Mouse (Mus musculus): ENCODE measurements at regions not wholly inside any gene's neighbourhood (a gene's known extent, or its start where the extent isn't known, plus 50 kb on each side); places are given as distances from the start of the nearest gene placed in this dataset.

DNA sequence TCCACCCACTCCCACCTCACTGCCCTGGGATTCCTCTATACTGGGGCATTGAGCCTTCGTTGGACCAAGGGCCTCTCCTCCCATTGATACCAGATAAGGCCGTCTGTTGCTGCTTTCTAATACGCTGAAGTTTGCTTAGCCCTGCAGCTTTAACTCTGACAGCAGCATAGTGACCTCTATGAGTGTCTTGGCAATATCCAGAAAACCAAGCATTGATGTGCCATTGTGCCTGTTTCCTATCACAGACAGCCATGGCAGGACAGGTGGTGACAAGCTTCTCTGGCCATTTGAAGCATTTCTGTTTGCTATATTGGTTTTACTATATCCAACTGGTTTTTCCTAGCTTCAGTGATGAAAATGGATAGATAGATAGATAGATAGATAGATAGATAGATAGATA is 625.4 kb upstream of the Mpdz start:
- DNase-seq = no peak

DNA sequence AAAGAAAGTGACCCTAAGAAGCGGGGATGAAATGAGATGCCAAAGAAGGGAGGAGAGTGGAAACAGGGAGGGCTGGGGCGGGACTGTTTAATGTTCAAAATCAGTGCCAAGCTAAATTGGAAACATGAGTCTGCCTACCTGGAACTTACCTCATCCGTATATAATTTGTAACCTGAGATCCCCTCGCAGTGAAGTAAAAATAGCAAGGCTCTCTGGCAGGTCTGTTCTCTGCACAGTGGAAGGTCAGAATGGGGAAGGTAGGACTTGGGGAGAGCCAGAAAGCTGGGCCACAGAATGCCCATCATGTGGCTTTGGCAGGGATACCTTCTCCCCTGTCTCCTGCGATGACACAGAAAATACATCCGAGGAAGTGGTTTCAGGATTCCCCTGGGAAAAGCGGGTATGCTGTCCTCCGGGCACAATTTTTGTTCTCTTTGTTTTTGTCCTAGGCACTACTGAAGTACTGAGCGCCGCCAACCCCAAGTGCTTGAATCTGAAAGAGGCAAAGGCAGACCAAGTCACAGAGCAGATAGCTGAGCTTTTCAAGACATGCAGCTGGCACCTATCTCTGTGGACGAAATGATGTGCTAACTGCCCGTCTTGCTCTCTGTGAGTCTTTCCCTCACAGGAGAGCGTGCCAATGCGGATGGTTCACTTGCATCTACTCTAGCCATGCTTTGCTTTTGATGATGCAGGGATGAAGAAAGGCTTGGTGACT is 623.2 kb upstream of the Mpdz start:
- DNase-seq = no peak

DNA sequence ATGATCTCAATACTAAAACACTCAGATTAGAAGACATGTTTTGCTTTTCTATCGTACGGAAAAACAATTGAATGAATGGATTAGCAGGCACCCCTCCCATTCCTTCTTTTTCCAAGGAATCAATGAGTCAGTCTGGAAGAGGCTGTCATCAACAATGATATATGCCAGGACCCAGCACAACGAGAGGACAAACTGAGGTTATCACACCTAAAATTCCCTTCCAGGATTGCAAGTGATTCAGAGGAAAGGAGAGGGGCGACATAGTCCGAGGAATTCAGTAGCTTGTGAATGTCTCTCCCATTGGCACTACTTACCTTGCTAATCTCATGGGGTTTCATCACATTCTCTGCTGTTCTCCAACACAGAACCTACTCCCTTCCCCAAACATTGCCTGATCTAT is 620.1 kb upstream of the Mpdz start:
- DNase-seq = no peak

DNA sequence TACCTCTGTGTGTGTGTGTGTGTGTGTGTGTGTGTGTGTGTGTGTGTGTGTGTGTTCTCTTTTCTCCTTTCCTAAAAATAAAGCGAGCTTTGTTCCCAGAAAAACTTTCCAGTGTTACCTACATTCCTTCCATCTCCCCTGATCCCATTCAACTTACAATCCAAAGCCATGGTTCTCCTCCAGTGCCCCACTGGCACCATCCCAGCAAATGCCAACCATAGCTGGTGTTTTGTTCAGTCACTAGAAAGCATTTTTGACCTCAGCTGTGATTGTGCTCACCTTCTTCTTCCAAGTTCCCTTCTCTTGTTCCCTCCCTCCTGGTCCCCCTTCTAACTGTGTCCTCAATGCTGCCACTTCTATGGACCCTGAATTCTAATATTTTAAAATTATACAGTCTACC is 614.1 kb upstream of the Mpdz start:
- no peak for DNase-seq

DNA sequence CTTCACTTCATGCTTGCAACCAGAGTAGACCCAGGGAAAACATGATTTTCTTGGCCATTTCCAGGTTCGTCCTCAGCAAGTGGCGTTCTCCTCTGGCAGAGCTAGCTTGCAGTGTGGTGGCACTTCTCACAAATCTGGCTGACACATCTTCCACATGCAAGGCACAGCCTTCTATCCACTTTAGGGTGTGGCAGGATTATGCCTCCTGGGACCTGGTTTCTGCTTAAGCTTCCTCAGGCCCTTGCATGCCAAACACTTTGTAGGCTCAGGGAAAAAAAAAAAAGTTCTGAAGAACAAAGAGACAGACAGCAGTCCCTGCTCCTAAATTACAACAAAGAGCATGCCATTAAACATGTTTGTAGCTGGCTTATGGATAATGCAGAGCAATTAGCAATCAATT is 605.6 kb upstream of the Mpdz start:
- DNase-seq = no peak

DNA sequence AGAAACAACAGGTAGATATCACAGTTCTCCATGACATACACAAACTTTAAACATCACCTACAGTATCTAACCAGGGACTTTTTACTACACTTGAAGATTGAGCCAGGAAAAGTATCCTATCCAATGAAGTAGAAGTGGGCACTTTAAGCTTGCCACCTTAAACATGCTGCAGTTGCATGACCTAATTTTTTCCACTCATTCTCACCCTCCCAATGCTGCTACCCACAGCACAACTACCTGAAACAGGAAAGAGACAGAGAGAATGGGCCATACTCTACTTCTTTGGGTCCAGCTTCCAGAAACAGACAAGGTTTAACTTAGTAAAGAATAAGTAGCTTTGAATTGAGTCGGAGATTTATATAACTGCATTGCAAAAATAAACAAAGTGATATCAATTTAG is 594.9 kb upstream of the Mpdz start:
- no peak for DNase-seq

DNA sequence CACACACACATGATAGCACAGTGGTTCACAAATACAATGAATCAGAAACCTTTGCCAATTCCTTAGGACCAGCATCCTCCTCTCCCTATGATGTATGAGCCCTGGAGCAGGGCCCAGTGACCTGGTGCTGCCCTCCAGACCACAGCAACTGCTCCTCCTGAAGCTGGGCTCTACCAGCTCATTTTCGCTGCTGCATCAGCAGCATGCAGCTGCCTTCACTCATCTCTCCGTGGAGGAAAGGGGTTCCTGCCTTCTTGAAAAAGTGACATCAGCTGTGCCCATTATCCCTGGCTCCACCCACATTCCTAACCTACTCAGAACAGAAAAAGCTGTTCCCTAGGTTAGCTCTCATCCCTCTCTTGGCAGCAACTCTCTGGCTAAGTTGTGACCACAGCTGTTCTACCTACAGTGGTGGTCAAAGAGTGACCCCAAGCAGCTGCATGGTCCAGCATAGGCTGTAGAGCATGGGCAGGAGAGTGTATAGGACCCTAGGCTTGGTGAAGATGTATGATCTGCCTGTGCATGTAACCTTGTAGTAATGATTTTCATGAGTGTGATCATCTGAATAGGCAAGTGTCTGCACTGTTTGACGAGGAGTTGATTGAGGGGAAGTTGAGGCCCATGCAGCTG is 592.6 kb upstream of the Mpdz start:
- no peak for DNase-seq

DNA sequence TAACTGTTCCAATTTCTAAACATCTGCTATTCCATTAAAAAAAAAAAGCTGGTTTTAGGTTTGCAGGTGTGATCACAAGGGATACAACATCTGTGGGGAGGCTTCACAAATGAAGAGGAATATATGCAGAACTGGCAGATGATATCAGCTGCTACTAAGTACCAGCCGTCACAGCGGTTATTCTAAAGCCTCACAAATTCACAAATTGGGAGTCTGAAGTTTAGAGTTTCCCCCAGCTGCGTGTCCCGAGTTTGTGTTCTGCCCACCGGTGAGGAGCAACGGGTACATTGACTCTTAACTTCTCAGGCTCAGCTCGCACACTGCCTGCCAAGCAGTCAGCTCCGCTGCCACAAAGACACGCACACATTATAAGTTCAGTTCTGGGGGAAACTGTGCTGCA is 586.6 kb upstream of the Mpdz start:
- no peak for DNase-seq

DNA sequence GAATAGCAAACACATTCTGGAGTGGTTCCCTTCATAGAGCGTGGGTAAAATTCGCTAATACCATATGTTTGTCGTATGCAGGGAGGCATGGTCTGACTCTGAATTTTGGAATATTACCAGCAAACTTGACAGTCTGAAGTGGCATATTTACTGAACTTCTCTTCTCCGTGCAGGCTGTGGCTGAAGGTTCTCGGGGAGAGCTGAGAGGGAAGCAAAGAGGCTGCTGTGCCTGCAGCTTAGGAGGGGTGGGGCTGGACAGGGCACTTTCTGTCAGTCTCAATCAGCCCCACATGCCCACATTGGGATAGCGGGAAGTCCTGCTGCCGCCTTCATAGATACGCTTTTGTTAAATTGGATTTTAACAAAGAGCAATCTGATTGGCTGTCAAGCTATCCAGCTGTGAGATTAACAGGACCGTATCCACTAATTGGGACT is 584.8 kb upstream of the Mpdz start:
- no peak for DNase-seq

DNA sequence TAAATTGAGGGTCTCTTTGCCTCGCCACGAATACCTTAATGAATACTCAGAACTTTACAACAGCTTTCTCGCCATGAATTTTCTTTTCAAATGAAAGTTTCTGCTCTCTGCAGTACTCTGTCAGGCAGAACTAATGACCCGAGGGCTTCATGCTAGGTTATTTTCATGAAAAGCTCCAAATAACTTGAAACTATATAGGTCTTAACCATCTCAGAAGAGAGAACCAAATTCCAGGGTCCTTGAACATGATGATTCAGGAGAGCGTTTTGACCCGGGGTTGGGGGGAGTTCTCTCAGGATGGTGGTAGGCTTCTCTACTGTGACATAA is 558.8 kb upstream of the Mpdz start:
- DNase-seq = no peak

DNA sequence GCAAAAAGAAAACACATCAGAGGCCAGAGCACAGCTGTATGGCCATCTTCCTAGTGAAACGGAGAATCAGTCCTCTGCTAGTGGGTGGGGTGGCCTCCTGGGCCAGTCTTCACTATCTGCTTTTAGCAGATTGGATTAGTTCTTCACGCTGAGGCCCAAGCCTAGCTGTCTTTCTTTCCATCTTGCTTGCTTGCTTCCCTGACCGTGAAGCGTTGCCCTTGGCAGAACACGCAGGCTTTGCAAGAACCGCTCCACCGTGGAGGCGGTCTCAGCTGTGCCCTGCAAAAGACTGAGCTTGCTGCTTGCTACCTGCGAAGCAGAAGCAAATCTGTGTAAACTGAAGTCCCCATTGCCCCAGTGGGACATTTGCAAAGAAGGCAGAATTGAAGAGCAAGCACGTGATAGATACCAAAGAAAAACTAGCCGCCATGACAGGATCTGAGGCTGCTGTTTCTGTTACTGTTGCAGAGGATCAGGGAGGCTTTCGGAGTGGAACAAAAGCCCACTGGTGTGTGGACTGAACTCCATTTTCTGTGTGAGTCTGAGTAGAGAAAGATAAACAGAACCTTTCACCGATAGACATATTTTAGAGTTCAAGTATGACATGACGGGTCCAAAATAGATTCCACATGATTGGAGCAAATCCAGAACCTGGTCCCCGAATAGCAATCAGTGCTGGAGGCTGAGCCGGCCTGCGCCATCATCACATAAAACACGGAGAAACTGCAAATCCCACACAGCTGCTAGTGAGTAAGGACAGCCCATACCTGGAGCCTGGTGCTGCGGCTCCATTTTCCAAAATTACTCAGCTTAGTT is 558.2 kb upstream of the Mpdz start:
- peak; percentile 4 for DNase-seq

DNA sequence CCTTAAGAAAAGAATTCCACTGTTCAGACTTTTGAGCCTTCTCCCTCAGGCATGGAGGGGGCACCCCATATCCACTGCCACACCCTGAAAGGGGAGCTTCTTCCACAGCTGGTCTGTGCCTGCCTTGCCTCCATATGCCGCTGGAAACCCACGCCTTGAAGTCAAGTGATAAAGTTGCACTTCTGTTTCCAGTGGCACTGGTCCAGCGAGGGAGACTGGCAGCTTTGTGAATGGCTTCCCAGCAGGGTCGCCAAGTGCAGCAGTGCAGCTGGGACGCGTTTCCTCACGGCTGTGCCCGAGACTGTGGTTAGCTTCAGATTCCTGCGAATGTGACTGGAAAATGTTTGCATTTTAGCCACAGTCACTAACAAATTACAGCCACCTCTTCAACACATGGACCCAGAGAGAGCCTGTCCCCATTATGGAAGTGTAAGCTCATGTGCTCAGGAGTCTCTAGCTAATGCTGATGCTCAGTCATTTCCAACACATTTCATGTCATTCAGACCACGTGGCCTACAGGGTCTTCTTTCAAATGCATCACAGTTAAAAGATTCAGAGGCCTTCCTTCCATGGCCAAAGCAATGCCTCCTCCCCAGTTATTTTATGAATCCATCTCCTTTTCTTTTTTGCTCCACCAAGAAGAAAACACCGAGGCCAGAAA is 557.2 kb upstream of the Mpdz start:
- peak; percentile 21 for DNase-seq

DNA sequence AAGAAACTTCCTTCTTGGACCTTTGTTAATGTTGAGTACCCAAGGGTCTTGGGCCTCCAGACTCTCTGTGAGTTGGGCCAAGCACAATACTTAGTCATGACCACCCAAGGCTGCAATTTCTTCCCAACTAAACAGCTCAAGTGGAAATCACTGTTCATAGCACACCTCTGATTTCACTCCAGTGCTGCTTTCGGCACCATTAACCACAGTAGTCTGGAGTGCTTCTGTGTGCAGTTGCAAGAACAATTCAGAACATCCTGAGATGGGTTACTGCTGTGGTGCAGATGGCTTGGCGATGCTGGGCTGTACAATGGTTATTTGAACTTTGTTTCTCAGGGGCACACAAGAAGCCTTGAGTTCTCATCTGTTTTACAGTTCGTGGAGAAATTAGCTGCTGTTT is 556.5 kb upstream of the Mpdz start:
- no peak for DNase-seq

DNA sequence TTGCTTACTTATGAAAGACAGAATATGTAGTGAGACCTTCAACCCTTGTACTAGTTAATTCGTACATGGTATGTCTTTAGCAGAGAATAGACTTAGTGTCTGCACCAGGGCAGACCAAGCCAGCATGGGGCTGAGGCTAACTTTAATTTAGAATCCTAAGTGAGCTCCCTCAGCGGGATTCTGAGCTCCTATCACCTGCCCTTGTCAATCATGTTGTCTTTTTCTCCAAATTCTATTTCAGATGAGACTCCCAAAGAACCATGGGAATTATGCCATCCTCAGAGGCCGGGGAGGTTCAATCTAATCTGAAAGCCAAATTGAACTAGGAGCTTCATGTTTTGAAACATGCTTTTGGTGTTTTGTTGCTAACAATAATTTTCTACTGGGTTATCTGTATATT is 553.8 kb upstream of the Mpdz start:
- DNase-seq = no peak

DNA sequence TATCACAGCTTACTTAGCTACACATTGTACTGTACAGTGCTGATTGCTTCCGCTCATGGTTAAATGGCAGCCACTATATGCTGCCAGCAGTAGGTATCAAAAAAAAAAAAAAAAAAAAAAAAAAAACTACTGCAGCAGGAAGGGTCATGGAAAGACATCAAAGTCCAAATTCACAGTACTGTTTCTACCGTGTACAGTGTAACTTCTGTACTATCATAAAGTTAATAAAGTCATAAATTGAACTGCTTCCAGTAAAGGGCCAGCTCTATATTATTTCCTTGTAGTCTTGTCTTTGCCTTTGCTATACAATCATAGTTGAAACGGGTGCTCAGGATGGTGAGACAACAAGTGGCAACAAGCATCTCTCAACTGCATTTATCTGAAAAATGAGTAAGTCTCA is 552.6 kb upstream of the Mpdz start:
- DNase-seq = no peak

DNA sequence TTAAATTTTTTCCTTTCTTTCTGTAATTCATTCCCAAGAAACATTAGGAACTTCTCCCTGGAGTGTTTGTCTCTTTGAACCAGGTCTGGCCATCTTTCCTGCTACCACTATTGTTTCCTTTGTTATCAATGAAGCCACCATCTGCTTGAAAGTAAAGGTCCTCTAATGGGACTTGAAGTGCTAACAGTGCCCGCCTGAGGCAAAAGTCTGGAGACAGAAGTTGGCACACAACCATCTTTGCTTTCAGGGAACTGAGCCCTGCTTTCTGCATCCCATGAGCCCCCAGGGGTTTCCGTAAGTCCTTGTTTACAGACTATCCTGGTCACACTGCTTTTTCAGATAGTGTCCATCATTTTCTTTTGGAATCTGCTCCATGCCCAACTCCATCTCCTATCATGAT is 546.2 kb upstream of the Mpdz start:
- no peak for DNase-seq

DNA sequence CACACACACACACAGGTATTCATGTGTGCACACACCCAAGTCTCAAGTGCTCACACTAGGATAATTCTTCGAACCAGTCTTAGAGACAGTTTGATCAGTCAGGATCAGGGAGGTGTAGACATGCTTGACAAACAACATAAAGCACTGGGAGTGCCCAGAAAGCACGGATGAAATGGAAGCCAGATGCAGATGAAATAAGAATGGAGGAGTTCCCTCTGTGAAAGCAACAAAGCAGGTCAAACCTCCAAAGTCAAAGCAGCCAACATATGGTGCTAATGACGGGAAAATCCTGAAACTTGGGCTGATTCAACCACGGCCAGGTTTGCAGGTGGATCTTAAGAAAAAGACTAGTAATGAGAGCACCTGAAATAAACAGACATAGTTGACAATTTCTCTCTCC is 544.0 kb upstream of the Mpdz start:
- DNase-seq = no peak

DNA sequence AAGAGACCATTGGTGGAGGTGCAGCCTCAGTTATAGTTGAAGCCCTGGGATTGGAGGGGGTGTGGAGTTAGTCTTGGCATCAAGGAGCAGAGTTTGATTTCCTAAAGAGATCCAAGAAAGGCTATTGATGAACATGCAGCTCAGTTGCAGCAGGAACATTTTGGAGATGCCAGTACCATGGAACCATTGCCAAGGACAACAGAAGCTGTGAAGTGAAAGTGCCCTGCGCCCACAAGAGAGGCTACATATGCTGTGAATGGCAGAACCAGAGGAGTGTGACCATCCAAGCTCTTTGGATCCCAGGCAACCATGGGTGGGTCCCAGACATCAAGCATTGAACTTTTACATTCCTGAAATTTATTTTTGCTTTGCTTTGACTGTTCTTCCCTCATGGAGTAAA is 539.2 kb upstream of the Mpdz start:
- DNase-seq = no peak

DNA sequence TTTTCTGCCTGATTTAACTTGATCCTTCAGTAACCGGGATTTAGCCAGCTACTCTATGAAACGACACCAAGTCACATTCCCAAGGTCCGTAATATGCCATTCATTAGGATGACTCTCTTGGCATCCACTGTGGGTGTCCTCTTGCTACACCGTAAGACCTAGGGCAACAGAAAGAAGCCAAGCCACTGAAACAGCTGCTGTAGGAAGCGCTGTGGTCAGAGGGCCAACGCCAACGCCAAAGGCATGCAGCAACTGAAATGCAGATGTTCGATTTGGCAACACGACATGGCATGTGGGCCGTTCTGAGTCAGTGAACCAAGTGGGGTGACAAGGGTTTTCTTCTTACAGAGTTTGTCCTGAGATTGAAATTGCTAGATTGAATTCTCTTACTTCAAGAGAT is 527.9 kb upstream of the Mpdz start:
- no peak for DNase-seq

DNA sequence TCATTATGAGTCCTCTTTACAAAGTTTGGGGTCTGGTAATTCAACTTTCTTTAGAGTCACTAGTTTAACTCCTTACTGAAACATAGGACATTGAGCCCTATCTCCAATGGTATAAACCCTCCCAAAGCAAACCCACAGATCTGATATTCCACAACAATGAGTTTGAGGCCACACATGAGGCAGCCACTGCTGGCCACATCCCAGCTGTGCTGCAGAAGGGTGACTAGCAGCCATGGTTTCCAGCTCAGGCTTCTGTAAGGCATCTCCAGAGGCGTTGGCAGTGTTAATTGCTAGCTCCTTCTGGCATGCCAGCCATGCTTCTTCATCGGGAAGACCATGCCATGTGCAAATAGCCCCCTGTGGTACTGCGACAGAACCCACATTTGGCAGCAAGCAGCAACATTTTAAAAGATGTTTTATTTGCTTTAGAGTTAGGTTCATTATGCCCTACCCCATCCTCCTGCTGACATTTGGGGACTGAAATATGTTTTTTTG is 527.1 kb upstream of the Mpdz start:
- no peak for DNase-seq

DNA sequence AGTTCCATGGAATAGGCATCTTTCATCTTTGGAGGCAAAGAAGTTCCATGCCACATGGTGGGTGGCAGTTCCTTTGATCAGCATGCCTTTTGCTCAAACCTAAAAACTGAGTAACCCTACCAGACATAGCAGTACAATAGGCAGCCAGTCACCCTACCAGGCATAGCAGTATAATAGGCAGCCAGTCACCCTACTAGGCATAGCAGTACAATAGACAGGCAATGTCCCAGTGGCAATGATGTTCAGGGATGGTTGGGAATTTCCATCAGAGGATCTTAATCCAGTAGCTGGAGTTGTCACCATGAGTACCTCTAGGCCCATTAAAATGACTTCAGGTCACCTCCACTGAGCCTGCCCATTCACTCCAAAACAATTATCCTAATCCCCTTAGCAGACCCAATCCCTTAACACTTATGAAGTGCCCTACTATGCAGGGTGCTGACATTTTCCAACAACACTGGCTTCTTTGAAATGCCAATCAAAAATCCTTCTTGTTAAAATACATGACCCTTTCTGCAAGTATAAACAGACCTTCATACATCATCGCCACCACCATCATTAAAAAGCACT is 523.5 kb upstream of the Mpdz start:
- DNase-seq = no peak

DNA sequence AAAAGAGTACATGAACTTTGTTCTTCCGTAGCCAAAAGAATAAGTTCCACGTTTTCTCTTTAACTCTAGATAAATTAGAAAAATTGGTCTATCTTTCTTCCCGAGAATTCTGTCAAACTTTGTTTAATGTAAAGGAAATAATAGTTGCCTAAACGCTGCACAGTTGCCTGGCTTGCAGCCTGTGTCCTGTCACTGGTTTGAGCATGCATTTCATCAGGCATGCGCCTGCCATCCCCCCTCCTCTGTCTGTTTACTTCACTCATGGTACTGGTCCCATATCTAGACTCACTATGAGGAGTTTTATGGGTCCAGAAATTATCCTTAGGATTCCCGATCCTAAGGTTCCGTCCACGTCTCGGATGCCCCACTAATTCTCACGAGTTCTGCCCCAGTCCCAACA is 520.5 kb upstream of the Mpdz start:
- DNase-seq = no peak

DNA sequence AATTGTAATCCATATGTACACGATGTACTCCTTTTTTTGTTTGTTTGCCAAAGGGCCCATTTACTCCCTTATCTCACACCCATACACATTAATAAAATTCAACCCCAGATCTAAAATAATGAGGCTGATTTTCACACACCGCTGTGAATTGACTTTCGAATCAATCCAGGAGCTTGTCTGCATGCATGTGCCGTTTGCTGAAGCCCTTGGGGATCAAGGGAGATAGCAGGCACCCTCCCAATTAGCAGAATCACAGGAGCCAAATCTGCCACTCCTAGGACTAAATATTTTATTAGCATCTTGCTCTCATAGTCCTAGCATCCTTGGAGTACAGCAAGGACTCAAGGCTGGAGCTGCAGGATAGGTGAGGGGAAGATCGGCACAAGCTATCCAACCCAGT is 520.0 kb upstream of the Mpdz start:
- DNase-seq = no peak

Data from liver (tissue).